Mouse (Mus musculus) T-helper 2 cell (primary cell): ENCODE measurements at regions not wholly inside any gene's neighbourhood (a gene's known extent, or its start where the extent isn't known, plus 50 kb on each side); places are given as distances from the start of the nearest gene placed in this dataset.

Source experiments
- in situ Hi-C: fragments of 300-600 bp; cut with MboI, MseI; formaldehyde crosslinking; loops from one replicate; pipeline ENCODE4 v1.15.1; 2025; ENCODE audit warnings: high pct_unique_total_duplicates

- in situ Hi-C loops: no loop called here
These were observed 1634.1 kb upstream of the B3galt2 start for GRCm38 (mm10) chr1:142006316-142006715.

GRCm38 (mm10) chr1:142042751-142043150 is 1597.7 kb upstream of the B3galt2 start:
- in situ Hi-C loops: no loop called here

- in situ Hi-C loops: no loop called here
These were observed 1585.3 kb upstream of the B3galt2 start for GRCm38 (mm10) chr1:142055207-142055606.
